Mouse (Mus musculus) heart, adult 11 months (tissue): ENCODE measurements at regions not wholly inside any gene's neighbourhood (a gene's known extent, or its start where the extent isn't known, plus 50 kb on each side); places are given as distances from the start of the nearest gene placed in this dataset.

Experiments used
- DNase-seq: peaks from one replicate; pipeline ENCODE4 v3.0.0; 2022

GRCm38 (mm10) chr5:118428323-118429095 lies 132.0 kb upstream of the Med13l start:
- DNase-seq = no peak

- DNase-seq = no peak
These were observed 126.9 kb upstream of the Med13l start for GRCm38 (mm10) chr5:118433599-118433998.

- no peak for DNase-seq
These were observed 125.5 kb upstream of the Med13l start for GRCm38 (mm10) chr5:118434718-118435555.

GRCm38 (mm10) chr5:118435556-118435950 lies 124.9 kb upstream of the Med13l start:
- no peak for DNase-seq

- DNase-seq = no peak
These were observed 124.4 kb upstream of the Med13l start for GRCm38 (mm10) chr5:118436035-118436434.

- DNase-seq = no peak
These were observed 123.8 kb upstream of the Med13l start for GRCm38 (mm10) chr5:118436474-118437306.

GRCm38 (mm10) chr5:118437307-118437610 lies 123.2 kb upstream of the Med13l start:
- DNase-seq = no peak

GRCm38 (mm10) chr5:118438016-118438415 lies 122.5 kb upstream of the Med13l start:
- DNase-seq = no peak

GRCm38 (mm10) chr5:118444538-118445251 lies 115.8 kb upstream of the Med13l start:
- DNase-seq = no peak

- no peak for DNase-seq
These were observed 115.1 kb upstream of the Med13l start for GRCm38 (mm10) chr5:118445252-118445987.

GRCm38 (mm10) chr5:118445988-118446280 lies 114.5 kb upstream of the Med13l start:
- no peak for DNase-seq

GRCm38 (mm10) chr5:118446878-118447277 lies 113.6 kb upstream of the Med13l start:
- DNase-seq = no peak

- DNase-seq = peak; percentile 98
These were observed 113.1 kb upstream of the Med13l start for GRCm38 (mm10) chr5:118447366-118447765.

GRCm38 (mm10) chr5:118448884-118449515 lies 111.5 kb upstream of the Med13l start:
- no peak for DNase-seq

GRCm38 (mm10) chr5:118449893-118450292 lies 110.6 kb upstream of the Med13l start:
- no peak for DNase-seq

GRCm38 (mm10) chr5:118452052-118452451 lies 108.4 kb upstream of the Med13l start:
- DNase-seq = no peak

GRCm38 (mm10) chr5:118454096-118454495 lies 106.4 kb upstream of the Med13l start:
- no peak for DNase-seq

- DNase-seq = peak; percentile 99
These were observed 101.6 kb upstream of the Med13l start for GRCm38 (mm10) chr5:118458727-118459390.

- DNase-seq = peak; percentile 95
These were observed 101.1 kb upstream of the Med13l start for GRCm38 (mm10) chr5:118459391-118459792.

- no peak for DNase-seq
These were observed 98.5 kb upstream of the Med13l start for GRCm38 (mm10) chr5:118461967-118462366.
